Mouse (Mus musculus) gastrocnemius, postnatal 4 days (tissue): ENCODE data around the gene Tedc2. TPM values are rescaled to one million over a fixed set of nuclear protein-coding genes. Genes with fewer than 3 reads are reported as not detected.

Experiments
- DNase-seq, 2 experiments: peaks; one replicate each; pipeline ENCODE4 v3.0.0; 2021 to 2022; ENCODE audit warnings: low spot score in 2 of 2, mixed read lengths in 2 of 2
- microRNA-seq: library from miRNA; unstranded; fragments of <30 nt; microRNA quantifications from one replicate; pipeline ENCODE4 v1.2.0, GENCODE M21; 2021
- total RNA-seq, 2 experiments: library from RNA; stranded (reverse); gene quantifications; 2 replicates each; pipeline ENCODE4 v1.2.3; 2021

Gene Tedc2
- total RNA-seq, 2 experiments from 2014 or later = 6.0 to 6.1 TPM

GRCm38 (mm10) chr17:24197032-24197824, 23.4 kb downstream of the Tedc2 start:
- no peak for DNase-seq

GRCm38 (mm10) chr17:24195349-24195748, 25.3 kb downstream of the Tedc2 start:
- DNase-seq = no peak

- DNase-seq = no peak
Observed at GRCm38 (mm10) chr17:24193769-24194168, 26.9 kb downstream of the Tedc2 start.

- DNase-seq = no peak
Observed at GRCm38 (mm10) chr17:24193268-24193667, 27.4 kb downstream of the Tedc2 start.

- no peak for DNase-seq
Observed at GRCm38 (mm10) chr17:24192848-24193247, 27.8 kb downstream of the Tedc2 start.

- no peak for DNase-seq
Observed at GRCm38 (mm10) chr17:24191481-24191880, 29.2 kb downstream of the Tedc2 start.

- no peak for DNase-seq
Observed at GRCm38 (mm10) chr17:24190934-24191333, 29.7 kb downstream of the Tedc2 start.

GRCm38 (mm10) chr17:24174259-24174658, 46.4 kb downstream of the Tedc2 start:
- DNase-seq = no peak

GRCm38 (mm10) chr17:24173423-24173822, 47.2 kb downstream of the Tedc2 start:
- peak in 1 of 2 experiments; percentile 64 for DNase-seq

- no peak for DNase-seq
Observed at GRCm38 (mm10) chr17:24171738-24172137, 48.9 kb downstream of the Tedc2 start.

GRCm38 (mm10) chr17:24170729-24171128, 49.9 kb downstream of the Tedc2 start:
- no peak for DNase-seq

GRCm38 (mm10) chr17:24170125-24170524, 50.5 kb downstream of the Tedc2 start:
- no peak for DNase-seq

GRCm38 (mm10) chr17:24169317-24170065, 51.2 kb downstream of the Tedc2 start, which contains the start of gene Atp6v0c:
Gene Atp6v0c (minus strand): TSS chr17:24169702.
- peak; percentile 85 to 95 for DNase-seq

- peak; percentile 40 to 61 for DNase-seq
Observed at GRCm38 (mm10) chr17:24168590-24169277, 51.9 kb downstream of the Tedc2 start.

GRCm38 (mm10) chr17:24167891-24168505, 52.7 kb downstream of the Tedc2 start:
- DNase-seq = no peak

- no peak for DNase-seq
Observed at GRCm38 (mm10) chr17:24167120-24167519, 53.5 kb downstream of the Tedc2 start.

Small RNAs within 50 kb of the gene (microRNA-seq; reads per million reads assigned to microRNA genes)
- 0.63 reads per million for gene Mir5134
- not detected for gene Mir6965

Other genes with a start within 250 kb of the Tedc2 start
- gene Prss30, start 240.3 kb downstream of the Tedc2 start, total RNA-seq = not detected
- gene Prss22, start 222.8 kb downstream of the Tedc2 start, total RNA-seq = not detected
- not detected for gene Prss27, start 182.7 kb downstream of the Tedc2 start, total RNA-seq
- gene Kctd5, start 147.4 kb downstream of the Tedc2 start, total RNA-seq = 10 to 100 TPM; 26.0 to 30.4 TPM
- 10 to 100 TPM; 52.6 to 60.6 TPM for gene Pdpk1, start 69.9 kb downstream of the Tedc2 start, total RNA-seq
- 10 to 100 TPM; 20.2 to 24.7 TPM for gene Amdhd2, start 57.1 kb downstream of the Tedc2 start, total RNA-seq
- 100 to 1,000 TPM; 193 to 194 TPM for gene Atp6v0c, start 51.1 kb downstream of the Tedc2 start, total RNA-seq
- 10 to 100 TPM; 11.7 to 12.3 TPM for gene Tbc1d24, start 15.3 kb downstream of the Tedc2 start, total RNA-seq
- gene Ntn3, start 11.3 kb downstream of the Tedc2 start, total RNA-seq = 1 to 10 TPM; 4.7 to 4.9 TPM
- gene Ccnf, start 30.6 kb upstream of the Tedc2 start, total RNA-seq = 10 to 100 TPM; 14.9 to 15.2 TPM
- under 1 TPM in 1 of 2 experiments, not detected in 1; 0.10 TPM for gene Abca17, start 130.2 kb upstream of the Tedc2 start, total RNA-seq
- 10 to 100 TPM; 15.9 to 17.0 TPM for gene Abca3, start 131.1 kb upstream of the Tedc2 start, total RNA-seq
- 10 to 100 TPM; 83.7 to 93.6 TPM for gene Rnps1, start 193.7 kb upstream of the Tedc2 start, total RNA-seq
- gene Eci1, start 205.8 kb upstream of the Tedc2 start, total RNA-seq = 100 to 1,000 TPM; 117 to 133 TPM
- gene Dnase1l2, start 222.3 kb upstream of the Tedc2 start, total RNA-seq = 1 to 10 TPM; 1.9 TPM
- 10 to 100 TPM; 18.0 to 20.7 TPM for gene E4f1, start 249.5 kb upstream of the Tedc2 start, total RNA-seq
- gene Pgp, start 249.5 kb upstream of the Tedc2 start, total RNA-seq = 10 to 100 TPM; 34.6 to 37.4 TPM